Mouse (Mus musculus): Measurements from ENCODE around the gene Gm42878.

DNA sequence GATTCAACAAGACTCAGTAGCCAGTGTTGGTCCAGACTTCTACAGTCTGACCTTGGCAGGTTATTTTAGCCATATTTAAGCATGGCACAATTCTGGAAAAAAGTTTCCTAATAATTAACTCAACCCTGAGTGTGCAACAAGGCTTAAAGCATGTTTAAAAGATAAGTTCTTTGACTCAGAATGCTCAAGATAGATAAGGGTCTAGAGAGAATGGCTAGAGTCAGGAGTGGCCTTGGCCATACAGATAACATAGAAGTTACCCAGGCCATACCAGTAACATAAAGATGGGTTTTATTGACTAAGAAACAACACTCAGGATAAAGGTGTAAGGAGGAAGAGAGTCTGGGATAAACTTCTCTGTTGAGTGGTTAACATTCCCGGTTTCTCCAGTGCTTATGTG, 69.2 kb downstream of the Gm42878 start:
- no peak for TF ChIP-seq CTCF (IDR thresholded peaks at IDR 0.05; ENCODE audit: low read depth, low read length)
- TF ChIP-seq POLR2A (IDR thresholded peaks at IDR 0.05; ENCODE audit: extremely low read depth, insufficient read depth, low read length), result no peak
